Mouse (Mus musculus): ENCODE measurements around the gene BC053393.

DNA sequence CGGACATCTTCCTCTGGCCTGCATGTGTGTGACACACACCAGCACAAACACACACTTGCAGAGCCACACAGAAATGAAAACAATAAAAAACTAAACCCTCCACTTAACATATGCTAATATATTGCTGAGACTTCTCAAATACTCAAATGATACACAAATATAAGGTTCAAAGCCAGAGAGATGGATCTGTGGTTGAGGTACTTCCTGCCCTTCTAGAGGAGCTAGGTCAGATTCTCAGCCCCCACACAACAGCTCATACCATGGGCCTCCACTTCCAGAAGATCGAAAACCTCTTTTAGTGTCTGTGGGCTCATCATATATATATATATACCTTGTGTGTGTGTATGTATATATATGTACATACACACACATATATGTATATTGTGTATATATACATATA, 5.4 kb upstream of the BC053393 start:
- TF ChIP-seq CTCF (IDR thresholded peaks at IDR 0.05; ENCODE audit: control insufficient read depth, insufficient read depth, low read length) = no peak
- TF ChIP-seq POLR2A (IDR thresholded peaks at IDR 0.05; ENCODE audit: borderline replicate concordance, control insufficient read depth, low read depth, low read length) = no peak

Measured in bone marrow, adult 2 months (tissue).